Mouse (Mus musculus): ENCODE measurements around the gene Ece2. TPM values are rescaled to one million over a fixed set of nuclear protein-coding genes. Genes with fewer than 3 reads are reported as not detected.

Ece2 gene
- polyA plus RNA-seq, 1 experiment from 2014 or later, result 7.1 TPM

DNA sequence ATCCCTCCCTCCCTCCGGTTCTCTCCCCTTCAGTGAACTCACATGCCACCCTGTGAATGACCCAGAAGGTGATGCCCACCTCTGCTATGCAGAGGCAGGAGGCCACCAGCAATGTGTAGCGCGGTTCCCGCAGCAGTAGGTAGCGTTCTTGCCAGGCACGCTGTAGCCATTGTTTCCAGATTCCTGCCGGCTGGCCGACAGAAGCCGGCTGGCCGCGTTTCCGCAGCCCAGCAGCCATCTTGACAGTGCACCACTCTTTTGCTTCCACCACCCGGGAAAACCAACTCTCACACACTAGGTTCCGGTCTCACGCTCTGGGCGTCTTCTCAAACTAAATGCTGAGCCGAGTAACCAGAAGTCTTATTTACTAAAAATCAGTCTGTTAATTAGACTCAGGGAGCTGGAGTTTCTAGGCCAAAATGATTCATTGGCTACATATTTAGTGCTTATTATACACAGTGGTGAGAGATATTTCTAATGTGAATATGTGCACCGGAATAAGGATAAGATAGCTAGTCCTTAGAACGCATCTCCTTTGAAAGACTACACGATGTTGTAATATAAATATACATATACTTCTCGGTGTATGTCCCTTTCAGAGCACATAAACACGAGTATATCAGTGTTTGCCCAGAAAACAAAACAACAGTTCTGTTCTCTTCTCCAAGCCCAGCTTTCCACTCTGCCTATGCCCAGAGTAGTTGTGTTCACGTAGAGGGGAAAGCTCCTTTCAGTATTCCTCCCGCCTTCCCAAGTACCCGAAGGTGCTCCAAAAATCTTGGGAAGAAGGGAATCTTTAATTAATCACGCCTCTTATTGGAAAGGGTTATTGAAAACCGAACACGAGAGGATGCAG, 18.9 kb upstream of the Ece2 start:
- under 1% methylated on average over 28 of the region's 28 CpGs for WGBS
- Histone ChIP-seq H3K9ac (peak overlapping the region; percentile 89), H3K27me3 (no peaks in the 10 kb centered on the region), H3K4me3 (peak overlapping the region; percentile 77), H3K36me3 (ENCODE audit: poor library complexity, severe bottlenecking) (peaks cover 28% of the 10 kb centered on the region), H3K9me3 (replicated peaks) (no peaks in the 10 kb centered on the region), H3K4me2 (peak overlapping the region; percentile 71), H3K4me1 (peaks cover 23% of the 10 kb centered on the region), H3K27ac (peak overlapping the region; percentile 77)
- ATAC-seq, result peak; percentile 76

- Histone ChIP-seq H3K4me1 (peaks cover 23% of the 10 kb centered on the region), H3K36me3 (ENCODE audit: poor library complexity, severe bottlenecking) (peaks cover 19% of the 10 kb centered on the region), H3K27ac (peak within 1 kb of the TSS; percentile 77), H3K9ac (peak within 1 kb of the TSS; percentile 89), H3K27me3 (no peaks in the 10 kb centered on the region), H3K4me3 (peak within 1 kb of the TSS; percentile 77), H3K9me3 (replicated peaks) (no peaks in the 10 kb centered on the region), H3K4me2 (peak within 1 kb of the TSS; percentile 71)
- 2% methylated on average over 41 of the region's 41 CpGs for WGBS
- peak; percentile 96 for ATAC-seq
These were observed 18.0 kb upstream of the Ece2 start, which contains the start of the genes Eef1akmt4, Gm49333 and Alg3 for GRCm38 (mm10) chr16:20611357-20612227. Gene Eef1akmt4 (plus strand): TSS chr16:20611593. Gene Gm49333 (plus strand): TSS chr16:20611610. Gene Alg3 (minus strand): TSS chr16:20611735.

DNA sequence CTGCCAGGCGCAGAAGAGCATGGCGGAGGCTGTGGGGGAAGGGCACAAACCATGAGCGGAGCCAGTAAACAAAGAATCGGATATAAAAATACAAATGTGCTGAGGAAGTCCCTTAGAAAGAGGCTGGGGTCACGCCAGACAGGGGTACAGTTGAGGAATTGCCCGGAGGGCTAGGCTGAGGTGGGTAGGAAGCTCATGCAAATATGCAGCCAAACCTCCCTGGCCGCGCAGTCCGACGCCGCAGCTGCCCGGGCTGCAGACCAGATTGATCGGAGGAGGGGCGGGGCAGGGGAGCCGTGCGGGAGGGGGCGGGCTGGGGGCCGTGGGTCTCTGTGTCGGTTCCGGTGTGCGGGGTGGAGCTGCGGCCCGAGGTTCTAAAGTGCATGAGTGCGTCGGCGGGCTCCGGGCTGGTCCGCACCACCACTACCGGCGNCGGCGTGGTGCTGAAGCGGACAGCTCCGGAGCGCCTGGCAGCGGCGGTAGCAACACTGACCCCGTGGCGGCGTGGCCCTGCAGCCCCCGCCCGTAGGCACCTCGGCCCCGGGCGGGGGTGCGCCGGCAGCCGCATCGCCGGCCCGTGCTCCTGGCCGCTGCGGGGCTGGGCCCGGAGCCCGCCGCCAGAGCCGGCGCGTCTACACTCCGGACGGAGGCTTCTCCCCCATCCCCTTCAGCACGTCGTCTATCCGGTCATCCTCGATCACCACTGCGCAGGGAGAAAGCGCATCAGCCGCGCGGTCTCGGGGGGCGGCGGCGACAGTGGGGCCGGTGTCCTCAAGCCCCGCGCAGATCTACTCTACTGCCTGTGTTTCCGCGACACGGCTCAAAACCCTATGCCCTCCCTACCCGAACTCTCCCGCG, 9.9 kb upstream of the Ece2 start:
- peak; percentile 19 for ATAC-seq
- peak overlapping the region; percentile 78 for H3K4me2 ChIP-seq
- no peaks in the 10 kb centered on the region for H3K27me3 ChIP-seq
- H3K4me3 ChIP-seq, result peak overlapping the region; percentile 70
- peaks cover 37% of the 10 kb centered on the region for H3K4me1 ChIP-seq
- H3K36me3 ChIP-seq (ENCODE audit: poor library complexity, severe bottlenecking), result peaks cover 11% of the 10 kb centered on the region; the same call in 1 of the 2 replicates
- 2% methylated on average over 72 of the region's 83 CpGs for WGBS
- H3K9ac ChIP-seq, result peak overlapping the region; percentile 81
- H3K27ac ChIP-seq, result peak overlapping the region; percentile 94
- H3K9me3 ChIP-seq (replicated peaks), result no peaks in the 10 kb centered on the region

- peak overlapping the region; percentile 94 for H3K27ac ChIP-seq
- ATAC-seq, result no peak
- H3K4me2 ChIP-seq, result peak overlapping the region; percentile 78
- 0% methylated on average over 9 of the region's 9 CpGs for WGBS
- peaks cover 11% of the 10 kb centered on the region; the same call in 1 of the 2 replicates for H3K36me3 ChIP-seq (ENCODE audit: poor library complexity, severe bottlenecking)
- H3K27me3 ChIP-seq, result no peaks in the 10 kb centered on the region
- no peaks in the 10 kb centered on the region for H3K9me3 ChIP-seq (replicated peaks)
- peak overlapping the region; percentile 70 for H3K4me3 ChIP-seq
- peak overlapping the region; percentile 81 for H3K9ac ChIP-seq
- H3K4me1 ChIP-seq, result peaks cover 37% of the 10 kb centered on the region
These were observed 9.3 kb upstream of the Ece2 start for GRCm38 (mm10) chr16:20620399-20620735.

GRCm38 (mm10) chr16:20620751-20621190, 8.9 kb upstream of the Ece2 start:
- Histone ChIP-seq H3K9ac (peak overlapping the region; percentile 81), H3K4me2 (peak overlapping the region; percentile 78), H3K36me3 (ENCODE audit: poor library complexity, severe bottlenecking) (peaks cover 11% of the 10 kb centered on the region; the same call in 1 of the 2 replicates), H3K9me3 (replicated peaks) (no peaks in the 10 kb centered on the region), H3K27me3 (no peaks in the 10 kb centered on the region), H3K27ac (peak overlapping the region; percentile 94), H3K4me3 (peak overlapping the region; percentile 70), H3K4me1 (peaks cover 37% of the 10 kb centered on the region)
- under 1% methylated on average over 32 of the region's 32 CpGs for WGBS
- peak; percentile 19 for ATAC-seq

DNA sequence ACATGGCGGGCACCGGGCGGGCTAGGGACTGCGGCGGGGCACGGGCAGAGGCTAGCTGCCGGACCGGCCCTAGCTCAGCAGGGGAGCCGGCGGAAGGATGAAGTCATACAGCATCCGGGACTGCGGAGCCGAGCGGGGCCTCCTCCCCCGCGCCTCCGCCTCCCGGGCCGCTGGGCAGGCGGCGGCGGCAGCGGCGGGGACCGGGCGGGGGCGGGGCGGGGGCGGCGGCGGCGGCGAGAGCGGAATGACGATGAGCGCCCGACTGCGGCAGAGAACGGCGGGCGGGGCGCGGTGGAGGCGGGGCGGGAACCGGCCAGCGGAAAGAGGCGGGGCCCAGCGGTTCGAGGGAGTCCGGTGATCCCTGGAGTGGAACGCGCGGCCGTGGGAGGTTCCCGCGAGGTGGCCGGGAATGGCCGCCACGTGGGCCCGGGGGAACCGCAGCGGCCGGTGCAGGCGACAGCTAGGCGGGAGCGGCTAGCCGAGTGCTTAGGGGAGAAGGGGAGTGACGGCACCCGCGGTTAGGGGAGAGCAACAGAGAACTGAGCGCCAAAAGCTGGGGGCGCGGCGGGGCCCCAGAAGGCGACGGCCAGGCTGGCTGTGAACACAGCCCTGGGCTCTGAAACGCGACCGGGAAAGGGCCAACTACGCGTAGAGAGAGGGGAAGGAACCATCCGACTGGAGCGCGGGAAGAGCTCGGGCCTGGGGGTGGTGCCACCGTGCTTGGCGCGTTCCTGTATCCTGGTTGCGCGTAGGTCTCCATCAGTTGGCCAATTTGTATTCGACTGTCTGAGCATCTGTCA, 8.2 kb upstream of the Ece2 start, which contains the start of gene Camk2n2:
TSS of gene Camk2n2 (minus strand) at position 97 of the 800 bp plus-strand sequence.
- Histone ChIP-seq H3K4me2 (peak within 1 kb of the TSS; percentile 78), H3K27ac (peak within 1 kb of the TSS; percentile 94), H3K27me3 (no peaks in the 10 kb centered on the region), H3K9ac (peak within 1 kb of the TSS; percentile 81), H3K4me3 (peak within 1 kb of the TSS; percentile 70), H3K36me3 (ENCODE audit: poor library complexity, severe bottlenecking) (peaks cover 11% of the 10 kb centered on the region; the same call in 1 of the 2 replicates), H3K4me1 (peaks cover 37% of the 10 kb centered on the region), H3K9me3 (replicated peaks) (no peaks in the 10 kb centered on the region)
- WGBS, result under 1% methylated on average over 76 of the region's 92 CpGs
- peak; percentile 61 for ATAC-seq

GRCm38 (mm10) chr16:20621991-20622685, 7.5 kb upstream of the Ece2 start:
- peak overlapping the region; percentile 81 for H3K9ac ChIP-seq
- peak overlapping the region; percentile 70 for H3K4me3 ChIP-seq
- H3K36me3 ChIP-seq (ENCODE audit: poor library complexity, severe bottlenecking), result peaks cover 11% of the 10 kb centered on the region; the same call in 1 of the 2 replicates
- H3K27me3 ChIP-seq, result no peaks in the 10 kb centered on the region
- peak overlapping the region; percentile 94 for H3K27ac ChIP-seq
- H3K4me2 ChIP-seq, result peak overlapping the region; percentile 78
- WGBS, result under 1% methylated on average over 31 of the region's 37 CpGs
- H3K9me3 ChIP-seq (replicated peaks), result no peaks in the 10 kb centered on the region
- H3K4me1 ChIP-seq, result peaks cover 37% of the 10 kb centered on the region
- ATAC-seq, result peak; percentile 71

GRCm38 (mm10) chr16:20623211-20623610, 6.4 kb upstream of the Ece2 start:
- no peak overlapping the region for H3K27ac ChIP-seq
- 20% methylated on average over 2 of the region's 2 CpGs for WGBS
- H3K27me3 ChIP-seq, result no peaks in the 10 kb centered on the region
- H3K4me1 ChIP-seq, result peaks cover 37% of the 10 kb centered on the region
- no peak overlapping the region for H3K4me3 ChIP-seq
- H3K9ac ChIP-seq, result no peak overlapping the region
- no peaks in the 10 kb centered on the region for H3K9me3 ChIP-seq (replicated peaks)
- H3K4me2 ChIP-seq, result no peak overlapping the region
- no peak for ATAC-seq
- 0 out of 2 replicates have a peak, but pooled peaks cover 1% of the 10 kb centered on the region for H3K36me3 ChIP-seq (ENCODE audit: poor library complexity, severe bottlenecking)

- peak overlapping the region; percentile 64 for H3K4me3 ChIP-seq
- H3K27me3 ChIP-seq, result no peaks in the 10 kb centered on the region
- peaks cover 9% of the 10 kb centered on the region; the same call in 1 of the 2 replicates for H3K36me3 ChIP-seq (ENCODE audit: poor library complexity, severe bottlenecking)
- H3K4me1 ChIP-seq, result peaks cover 18% of the 10 kb centered on the region
- no peaks in the 10 kb centered on the region for H3K9me3 ChIP-seq (replicated peaks)
- H3K9ac ChIP-seq, result no peak overlapping the region
- no peak overlapping the region; the same call in 1 of the 2 replicates for H3K27ac ChIP-seq
- peak overlapping the region; percentile 95 for H3K4me2 ChIP-seq
- 47% methylated on average over 11 of the region's 11 CpGs for WGBS
- peak; percentile 78 for ATAC-seq
These were observed 697 bp upstream of the Ece2 start for GRCm38 (mm10) chr16:20628871-20629391.

DNA sequence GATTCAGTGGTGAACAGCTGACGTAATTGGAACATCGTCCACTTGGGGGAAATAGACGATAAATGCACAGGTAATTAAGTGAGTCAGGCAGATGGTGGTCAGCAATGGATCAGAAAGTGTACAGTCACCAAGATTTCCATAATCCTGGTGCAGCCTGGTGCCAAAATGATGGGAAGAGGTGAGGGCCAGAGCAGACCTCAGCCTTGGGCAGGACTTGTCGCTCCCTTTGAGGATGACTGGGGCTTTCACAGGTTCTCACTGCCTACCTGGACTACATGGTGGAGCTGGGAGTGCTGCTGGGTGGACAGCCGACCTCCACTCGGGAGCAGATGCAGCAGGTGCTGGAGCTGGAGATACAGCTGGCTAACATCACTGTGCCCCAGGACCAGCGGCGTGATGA, 7.8 kb downstream of the Ece2 start:
- Histone ChIP-seq H3K27ac (no peak overlapping the region), H3K4me2 (no peak overlapping the region), H3K27me3 (no peaks in the 10 kb centered on the region), H3K9me3 (replicated peaks) (no peaks in the 10 kb centered on the region), H3K36me3 (ENCODE audit: poor library complexity, severe bottlenecking) (peaks cover 5% of the 10 kb centered on the region; the same call in 1 of the 2 replicates), H3K4me1 (0 out of 2 replicates have a peak, but pooled peaks cover 10% of the 10 kb centered on the region), H3K9ac (no peak overlapping the region), H3K4me3 (no peak overlapping the region)
- ATAC-seq, result no peak
- 86% methylated on average over 8 of the region's 8 CpGs for WGBS

Measured in forebrain, embryonic 13.5 days (tissue).